Mouse (Mus musculus) T-helper 1 cell (primary cell): ENCODE results near the gene Hbp1.

Experiments used
- in situ Hi-C: fragments of 300-600 bp; cut with MboI, MseI; formaldehyde crosslinking; loops from one replicate; pipeline ENCODE4 v1.15.1; 2025; ENCODE audit warnings: high pct_unique_total_duplicates

Gene Hbp1

DNA sequence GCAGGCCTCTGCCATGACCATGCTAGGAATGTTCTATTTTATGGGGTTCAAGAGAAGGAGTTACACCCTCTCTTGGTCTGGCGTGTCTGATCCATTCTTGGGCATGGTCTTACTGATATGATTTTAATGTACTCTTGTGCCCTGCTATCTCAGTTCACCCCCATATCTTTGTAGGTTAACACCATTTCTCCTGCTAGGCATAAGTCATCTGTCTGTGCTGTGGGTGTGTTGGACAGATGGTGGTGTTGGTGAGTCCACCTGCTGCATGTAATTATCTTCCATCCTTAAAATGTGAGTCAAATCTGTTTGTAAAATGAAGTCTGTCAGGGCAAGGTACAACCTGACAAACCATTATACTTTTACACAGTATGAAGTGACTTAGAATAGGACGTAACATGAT lies 42.9 kb downstream of the Hbp1 start:
- in situ Hi-C loops = no loop called here

DNA sequence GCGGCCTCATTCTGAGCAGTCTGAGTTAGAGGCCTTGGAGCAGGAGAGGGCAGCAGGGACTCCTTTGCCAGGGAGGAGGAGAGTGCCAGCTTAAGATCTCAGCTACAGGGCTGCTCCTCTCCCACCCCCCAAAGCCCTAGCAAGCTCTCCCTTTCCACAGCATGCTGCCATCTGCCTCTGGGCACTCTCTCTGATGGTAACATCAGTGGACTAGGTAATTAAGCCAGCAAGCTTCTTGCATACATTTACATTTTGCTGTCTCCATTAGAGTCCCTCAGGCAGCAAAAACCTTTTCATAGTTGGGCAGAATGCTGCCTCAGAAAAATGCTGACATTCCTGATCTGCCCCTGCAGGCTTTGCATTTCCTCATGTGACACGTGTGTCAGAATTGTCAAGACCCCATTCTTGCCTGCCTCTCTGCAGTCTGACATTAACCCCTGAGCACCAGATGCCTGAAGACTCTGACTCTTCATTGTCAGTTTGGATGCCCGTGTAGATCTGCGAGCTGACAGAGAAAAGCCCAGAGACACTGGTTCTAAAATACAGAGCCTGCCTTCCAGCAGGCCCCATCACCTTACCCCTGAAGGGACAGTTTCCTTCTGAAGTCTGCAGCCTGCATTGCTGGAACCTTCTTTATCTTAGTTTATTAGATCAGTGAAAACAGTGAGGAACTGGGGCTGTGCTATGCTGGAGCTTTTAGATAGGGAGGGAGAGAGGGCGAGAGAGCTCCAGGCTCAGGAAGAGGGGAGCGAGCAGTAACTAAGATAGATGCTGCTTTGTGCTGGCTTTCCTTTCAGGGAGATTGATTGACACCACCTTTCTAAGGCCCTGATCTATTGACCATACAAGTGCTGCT lies 44.4 kb downstream of the Hbp1 start:
- in situ Hi-C loops = no loop called here

DNA sequence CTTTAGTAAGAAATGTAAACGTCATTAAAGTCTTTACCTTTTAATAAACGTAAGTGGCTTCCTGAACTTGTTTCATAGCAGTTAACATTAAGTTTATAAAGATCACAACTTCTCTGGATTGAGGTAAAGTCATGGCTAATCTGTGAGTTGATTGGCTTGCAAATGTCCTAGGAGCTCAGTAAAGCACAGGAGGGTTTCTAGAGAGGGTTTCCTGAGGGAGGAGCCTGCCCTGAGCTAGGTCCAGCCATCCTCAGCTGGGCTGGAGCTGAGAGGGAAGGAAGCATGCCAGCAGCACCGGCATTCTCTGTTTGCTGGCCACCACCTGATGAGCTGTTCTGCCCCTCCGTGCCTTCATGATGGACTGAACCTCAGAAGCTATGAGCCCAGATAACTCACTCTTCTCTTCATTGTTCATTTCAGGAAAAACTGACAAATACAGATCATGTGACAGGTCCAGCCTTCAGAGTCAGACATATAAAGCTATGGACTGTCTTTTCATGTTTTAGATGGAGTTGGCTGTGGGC lies 49.9 kb downstream of the Hbp1 start:
- in situ Hi-C loops = no loop called here

DNA sequence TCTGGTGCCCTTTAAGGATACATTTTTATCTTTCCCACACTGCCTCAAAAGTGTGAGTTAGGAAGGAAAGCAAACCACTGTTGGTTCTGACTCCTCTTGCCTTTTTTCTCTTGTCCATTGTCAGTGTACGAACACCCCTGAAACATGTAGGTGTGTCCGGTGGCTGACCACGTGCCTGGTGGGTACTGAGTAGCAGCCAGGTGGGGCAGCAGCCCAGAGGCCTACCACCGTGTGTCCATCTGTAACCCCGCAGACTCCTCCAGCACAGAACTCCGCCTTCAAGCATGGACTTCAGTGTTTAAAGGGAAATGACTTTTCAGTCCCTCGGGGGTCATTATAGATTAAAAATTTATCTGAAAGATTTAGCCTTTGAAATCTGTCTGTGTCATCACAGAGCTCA lies 52.9 kb downstream of the Hbp1 start:
- in situ Hi-C loops = no loop called here

DNA sequence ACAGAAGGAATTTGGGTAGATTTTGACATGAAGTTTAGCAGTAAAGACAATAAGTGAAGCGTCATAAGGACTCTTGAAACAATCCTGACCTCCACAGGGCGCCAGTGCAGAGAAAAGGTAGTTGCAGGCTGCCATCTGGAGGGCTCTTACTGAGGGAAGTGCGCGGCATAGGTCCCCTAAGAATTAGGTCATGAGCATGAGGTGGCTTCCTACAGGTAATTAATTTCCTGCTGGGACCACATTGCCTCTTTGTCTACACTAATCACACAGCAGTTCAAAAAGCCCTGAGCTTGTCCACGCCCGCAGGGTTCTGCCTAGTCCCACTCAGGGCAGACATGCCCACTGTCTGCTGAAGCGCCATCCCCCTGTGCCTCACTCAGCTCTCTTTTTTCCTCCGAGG lies 53.3 kb downstream of the Hbp1 start:
- in situ Hi-C loops = no loop called here

DNA sequence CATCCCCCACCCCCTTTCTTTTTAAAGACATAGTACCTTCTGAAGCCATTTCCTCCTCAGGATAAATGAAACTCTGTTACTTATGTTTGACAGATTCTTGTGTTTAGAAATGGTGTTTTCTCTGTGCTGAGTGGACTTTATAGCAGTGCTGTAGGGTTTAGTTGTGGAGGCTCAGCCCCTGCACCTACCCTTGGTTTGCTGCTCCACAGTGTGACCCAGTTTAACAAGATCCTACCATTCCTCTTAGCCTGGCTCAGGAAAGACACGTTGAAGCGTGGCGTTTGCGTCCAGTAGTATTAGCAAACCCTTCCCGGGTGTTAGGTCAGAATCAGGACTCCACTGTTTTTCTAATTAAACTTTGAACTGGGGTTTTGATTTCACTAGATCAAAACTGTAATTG lies 54.0 kb downstream of the Hbp1 start:
- in situ Hi-C loops = no loop called here

DNA sequence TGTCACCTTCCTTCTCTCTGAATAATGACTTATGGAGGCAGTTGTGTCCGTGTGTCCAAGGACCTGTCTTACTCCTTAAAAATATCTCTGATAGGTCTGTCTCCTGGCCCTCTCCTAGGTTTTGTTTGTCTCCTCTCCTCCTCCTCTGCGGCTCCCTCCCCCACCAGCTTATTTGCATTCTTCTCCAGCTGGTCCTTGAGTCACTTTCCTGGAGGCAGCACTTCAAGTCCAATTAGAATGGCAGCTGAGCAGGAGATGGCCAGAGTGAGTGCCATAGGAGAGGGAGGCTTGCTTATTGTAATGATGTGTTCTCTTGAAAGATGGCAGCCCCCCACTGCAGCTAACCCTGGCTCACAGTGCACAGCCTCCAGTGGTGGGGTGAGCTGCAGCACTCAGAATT lies 54.4 kb downstream of the Hbp1 start:
- in situ Hi-C loops = no loop called here

DNA sequence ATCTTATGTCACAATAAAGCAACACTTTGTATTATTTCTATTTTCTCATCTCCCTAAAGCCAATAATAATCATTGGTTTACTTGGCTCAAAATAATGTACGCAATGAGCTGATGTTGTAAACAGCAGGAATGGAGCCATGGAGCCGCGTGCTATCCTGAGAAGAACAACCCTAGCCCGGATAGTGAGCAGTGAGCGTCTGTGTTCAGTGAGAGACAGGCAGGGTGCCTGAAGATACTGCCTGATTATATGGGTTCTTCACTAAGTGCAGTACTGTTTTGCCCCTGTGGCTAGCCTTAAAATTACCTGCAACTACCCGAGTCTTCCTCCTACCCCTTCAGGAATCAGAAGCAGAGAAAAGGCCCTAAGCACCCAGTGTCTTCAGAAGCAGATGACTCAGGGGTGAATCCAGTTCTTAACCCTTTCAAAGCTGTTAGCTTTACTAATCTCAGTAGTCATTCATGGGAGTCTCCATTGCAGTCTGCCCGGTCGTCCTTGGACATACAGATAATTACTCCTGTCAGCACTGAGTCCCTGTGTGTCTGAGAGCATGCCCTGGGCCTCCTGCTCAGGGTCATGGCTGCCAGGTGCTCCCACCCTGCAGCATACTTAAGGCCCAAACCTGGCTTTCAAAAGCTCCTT lies 55.1 kb downstream of the Hbp1 start:
- in situ Hi-C loops = no loop called here

DNA sequence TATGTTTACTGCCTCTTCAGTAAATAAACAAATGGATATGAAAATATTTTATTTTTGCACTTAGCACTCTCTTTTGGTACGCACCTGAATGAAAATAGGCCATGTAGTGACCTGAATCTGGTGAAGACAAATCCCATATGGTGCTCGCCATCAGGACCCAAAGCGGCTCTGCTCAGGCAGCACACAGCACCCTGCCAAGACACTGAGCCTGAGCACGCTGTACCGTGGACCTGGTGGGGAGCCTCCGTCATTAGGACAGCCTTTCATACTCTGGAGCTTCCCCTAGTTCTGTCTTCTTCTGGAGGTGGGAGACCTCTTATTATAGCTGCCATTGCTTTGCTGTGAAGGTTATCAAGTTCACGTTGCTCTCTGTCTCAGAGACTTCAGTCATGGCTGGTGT lies 57.6 kb downstream of the Hbp1 start:
- in situ Hi-C loops = no loop called here

DNA sequence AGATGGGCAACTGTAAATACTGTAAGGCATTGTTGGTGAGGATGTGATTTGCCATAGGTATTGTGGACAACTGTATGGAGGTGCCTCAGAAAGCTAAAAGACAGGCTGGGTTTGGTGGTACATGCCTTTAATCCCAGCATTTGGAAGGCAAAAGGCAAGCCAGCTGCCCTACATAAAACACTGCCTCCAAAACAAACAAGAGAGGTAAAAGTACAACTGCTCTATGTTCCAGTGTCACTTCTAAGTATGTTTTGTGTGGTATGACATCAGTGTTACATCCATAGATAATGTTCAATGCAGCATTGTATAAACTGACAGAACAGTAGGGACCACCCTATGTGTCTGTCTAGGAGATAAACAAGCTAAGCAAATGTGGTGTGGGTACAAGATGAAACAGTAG lies 58.3 kb downstream of the Hbp1 start:
- in situ Hi-C loops = no loop called here

DNA sequence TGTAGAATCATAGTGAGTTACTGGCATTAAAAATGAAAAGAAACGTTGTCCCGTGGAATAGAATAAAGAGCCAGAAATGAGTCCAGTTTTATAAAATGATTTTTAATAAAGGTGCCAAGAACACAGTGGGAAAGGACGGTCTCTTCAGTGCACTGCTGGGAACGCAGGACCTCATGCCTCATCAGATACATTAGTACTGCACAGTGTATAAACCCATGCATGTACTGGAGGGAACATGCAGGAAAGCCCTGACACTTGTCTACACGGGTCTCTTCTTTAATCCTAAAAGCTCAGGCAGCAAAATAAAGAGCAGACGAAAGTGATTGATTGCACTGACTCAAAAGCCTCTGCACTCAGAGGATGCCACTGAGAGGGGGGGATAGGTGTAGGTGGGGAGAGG lies 59.6 kb downstream of the Hbp1 start:
- in situ Hi-C loops = no loop called here

DNA sequence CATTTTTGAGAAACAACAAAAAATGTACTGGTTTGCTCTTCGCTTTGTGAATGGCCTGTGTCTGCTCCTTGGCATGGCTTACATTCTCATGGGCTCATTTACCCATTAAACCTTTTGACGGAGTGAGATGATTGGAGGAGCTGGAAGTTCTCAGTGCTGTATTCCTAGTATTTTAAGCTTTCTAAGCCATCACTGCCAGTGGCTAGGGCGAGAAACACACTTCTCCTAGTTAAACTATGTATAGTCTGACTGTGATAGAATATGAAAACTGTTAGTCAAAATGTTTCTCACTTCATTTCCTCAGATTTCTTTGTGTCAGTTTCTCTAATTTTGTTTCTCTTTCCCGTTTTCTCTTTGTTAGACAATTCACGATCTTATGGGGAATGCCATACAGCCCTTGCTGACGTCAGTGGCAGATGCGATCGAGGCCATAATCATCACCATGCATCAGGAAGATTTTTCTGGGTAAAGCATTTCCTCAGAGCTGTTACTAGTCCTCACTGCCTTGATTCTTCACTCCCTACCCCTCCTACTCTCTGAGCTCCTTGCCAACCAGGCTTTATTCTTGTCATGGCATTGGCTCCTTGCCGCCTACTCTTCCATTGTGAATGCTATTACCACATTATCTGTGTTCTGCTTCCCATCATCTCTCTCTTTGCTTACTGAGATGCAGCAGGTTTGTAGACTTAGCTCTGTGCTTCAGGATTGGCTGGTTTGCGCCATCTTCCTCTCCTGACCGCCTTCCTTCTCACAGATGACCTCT lies 64.3 kb downstream of the Hbp1 start:
- in situ Hi-C loops = no loop called here

DNA sequence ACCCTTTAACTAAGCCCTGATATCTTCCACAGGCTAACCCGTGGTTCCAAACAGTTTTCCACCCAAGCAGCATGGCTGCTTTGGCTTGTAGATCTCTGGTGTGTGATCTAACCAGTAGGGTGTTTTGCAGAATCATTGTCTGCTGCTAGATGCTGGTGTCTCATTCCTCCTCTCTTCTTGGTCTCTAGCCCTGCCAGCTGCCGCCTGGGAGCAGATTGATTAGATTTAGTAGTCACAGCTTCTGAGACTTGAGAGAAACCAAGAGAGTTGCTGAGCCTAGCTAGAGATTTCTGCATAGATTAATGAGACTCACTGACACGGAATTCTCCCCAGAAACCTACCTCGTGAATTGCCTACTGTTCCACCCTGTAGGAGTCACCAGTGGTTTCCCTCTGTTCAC lies 65.3 kb downstream of the Hbp1 start:
- in situ Hi-C loops = no loop called here

DNA sequence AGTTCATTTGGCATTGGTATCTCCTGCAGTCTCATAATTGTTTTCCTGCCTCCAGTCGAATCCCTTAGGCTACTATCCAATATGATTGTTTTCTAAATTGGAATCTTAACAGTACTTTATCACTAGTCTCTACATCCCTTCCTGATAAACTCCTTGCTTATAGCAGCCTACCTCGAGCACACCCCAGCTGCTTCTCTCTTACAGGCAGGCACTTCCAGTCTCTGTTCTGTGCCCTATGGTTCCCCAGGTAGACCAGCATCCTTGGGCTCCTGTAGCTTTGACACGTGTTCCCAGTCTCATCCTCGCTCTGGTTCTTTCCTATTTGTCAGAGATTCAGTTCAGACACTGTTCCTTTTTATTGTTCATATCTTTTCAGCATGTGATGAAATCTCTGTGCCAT lies 66.0 kb downstream of the Hbp1 start:
- in situ Hi-C loops = no loop called here

DNA sequence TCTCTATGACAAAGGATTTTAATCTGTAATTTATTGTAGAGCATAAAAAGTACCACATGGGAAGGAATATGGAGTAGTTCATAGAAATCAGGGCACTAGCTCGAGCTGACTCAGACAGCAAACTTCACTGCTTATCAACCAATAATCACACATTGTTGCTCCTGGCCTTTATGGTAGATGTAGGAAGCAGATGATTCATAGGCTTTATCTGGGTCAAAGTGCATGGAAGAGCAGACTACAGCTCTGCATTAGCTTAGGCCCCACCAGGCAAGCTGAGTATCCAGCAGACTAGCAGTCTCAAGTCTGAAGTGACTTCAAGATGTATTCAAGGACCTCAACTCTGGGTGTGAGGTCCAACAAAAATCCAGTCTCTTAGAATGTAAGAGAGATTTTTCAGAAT lies 67.6 kb downstream of the Hbp1 start:
- in situ Hi-C loops = no loop called here

DNA sequence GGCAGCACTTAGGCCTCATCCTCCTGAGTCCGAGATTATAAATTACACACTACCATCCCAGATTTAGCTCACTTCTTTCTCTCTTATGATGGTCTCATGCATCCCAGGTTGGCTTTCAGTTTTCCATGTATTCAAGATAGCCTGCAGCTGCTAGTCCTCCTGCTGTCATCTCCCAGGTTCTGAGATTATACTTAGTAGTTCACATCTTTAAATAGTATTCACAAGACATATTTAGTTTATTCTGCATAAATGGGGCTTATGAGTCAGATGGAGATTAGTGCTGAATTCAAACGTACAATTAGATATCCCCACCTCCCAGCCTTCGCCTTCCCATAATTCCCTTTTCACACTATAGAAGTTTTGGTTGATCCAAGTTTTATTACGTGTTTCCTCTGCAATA lies 73.6 kb downstream of the Hbp1 start:
- in situ Hi-C loops = no loop called here
